Mouse (Mus musculus): ENCODE measurements around the gene Phactr4. TPM values are rescaled to one million over a fixed set of nuclear protein-coding genes. Genes with fewer than 3 reads are reported as not detected.

Phactr4 gene
- polyA plus RNA-seq, 1 experiment from 2014 or later, result 25.9 TPM

- 77% methylated on average over 7 of the region's 7 CpGs for WGBS
- Histone ChIP-seq H3K4me1 (ENCODE audit: control insufficient read depth, insufficient read depth, low read length) (peaks cover 10% of the 10 kb centered on the region), H3K9ac (ENCODE audit: low read length) (no peak overlapping the region), H3K4me2 (ENCODE audit: low read depth, low read length) (no peak overlapping the region), H3K9me3 (replicated peaks; ENCODE audit: control insufficient read depth, low read length) (no peaks in the 10 kb centered on the region), H3K4me3 (replicated peaks; ENCODE audit: low read length) (no peak overlapping the region), H3K36me3 (ENCODE audit: control insufficient read depth, insufficient read depth, low read length) (0 out of 2 replicates have a peak, but pooled peaks cover 10% of the 10 kb centered on the region), H3K27ac (ENCODE audit: low read length) (no peak overlapping the region), H3K27me3 (ENCODE audit: control insufficient read depth, insufficient read depth, low read length) (no peaks in the 10 kb centered on the region)
- no peak for ATAC-seq (ENCODE audit: insufficient read depth, low FRiP score)
Observed at GRCm38 (mm10) chr4:132386846-132387245, 35.4 kb downstream of the Phactr4 start.

GRCm38 (mm10) chr4:132385771-132386410 lies 36.4 kb downstream of the Phactr4 start:
- 0 out of 2 replicates have a peak, but pooled peaks cover 10% of the 10 kb centered on the region for H3K36me3 ChIP-seq (ENCODE audit: control insufficient read depth, insufficient read depth, low read length)
- ATAC-seq (ENCODE audit: insufficient read depth, low FRiP score), result no peak
- 82% methylated on average over 8 of the region's 8 CpGs for WGBS
- H3K9ac ChIP-seq (ENCODE audit: low read length), result no peak overlapping the region
- H3K27ac ChIP-seq (ENCODE audit: low read length), result no peak overlapping the region
- no peaks in the 10 kb centered on the region for H3K9me3 ChIP-seq (replicated peaks; ENCODE audit: control insufficient read depth, low read length)
- H3K4me1 ChIP-seq (ENCODE audit: control insufficient read depth, insufficient read depth, low read length), result peaks cover 10% of the 10 kb centered on the region
- H3K4me3 ChIP-seq (replicated peaks; ENCODE audit: low read length), result no peak overlapping the region
- H3K4me2 ChIP-seq (ENCODE audit: low read depth, low read length), result no peak overlapping the region
- H3K27me3 ChIP-seq (ENCODE audit: control insufficient read depth, insufficient read depth, low read length), result no peaks in the 10 kb centered on the region

DNA sequence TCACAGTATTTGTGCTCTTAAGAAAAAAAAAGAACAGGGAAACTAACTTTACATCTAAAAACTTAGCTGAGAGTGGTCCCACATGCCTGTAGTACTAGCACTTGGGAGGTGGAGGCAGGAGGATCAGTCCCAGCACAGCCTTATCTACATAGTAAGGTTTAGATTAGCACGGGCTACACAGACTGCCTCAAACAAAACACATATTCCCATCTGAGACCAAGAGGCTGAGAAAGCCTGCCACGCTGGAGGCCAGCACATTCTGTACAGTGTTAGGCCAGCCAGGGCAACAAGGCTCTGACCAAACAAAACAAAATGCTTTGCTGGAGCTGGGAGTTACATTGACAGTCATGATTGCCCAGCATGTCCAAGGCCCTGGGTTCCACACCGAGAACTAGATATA lies 38.8 kb downstream of the Phactr4 start:
- Histone ChIP-seq H3K4me1 (ENCODE audit: control insufficient read depth, insufficient read depth, low read length) (peaks cover 6% of the 10 kb centered on the region; the same call in 1 of the 2 replicates), H3K36me3 (ENCODE audit: control insufficient read depth, insufficient read depth, low read length) (0 out of 2 replicates have a peak, but pooled peaks cover 10% of the 10 kb centered on the region), H3K27ac (ENCODE audit: low read length) (no peak overlapping the region), H3K9ac (ENCODE audit: low read length) (no peak overlapping the region), H3K4me3 (replicated peaks; ENCODE audit: low read length) (no peak overlapping the region), H3K27me3 (ENCODE audit: control insufficient read depth, insufficient read depth, low read length) (no peaks in the 10 kb centered on the region), H3K4me2 (ENCODE audit: low read depth, low read length) (no peak overlapping the region), H3K9me3 (replicated peaks; ENCODE audit: control insufficient read depth, low read length) (no peaks in the 10 kb centered on the region)
- WGBS, result 74% methylated on average over 3 of the region's 3 CpGs
- no peak for ATAC-seq (ENCODE audit: insufficient read depth, low FRiP score)

GRCm38 (mm10) chr4:132382296-132382695 lies 40.0 kb downstream of the Phactr4 start:
- Histone ChIP-seq H3K27ac (ENCODE audit: low read length) (no peak overlapping the region), H3K27me3 (ENCODE audit: control insufficient read depth, insufficient read depth, low read length) (no peaks in the 10 kb centered on the region), H3K36me3 (ENCODE audit: control insufficient read depth, insufficient read depth, low read length) (peaks cover 13% of the 10 kb centered on the region; the same call in 1 of the 2 replicates), H3K9me3 (replicated peaks; ENCODE audit: control insufficient read depth, low read length) (no peaks in the 10 kb centered on the region), H3K4me2 (ENCODE audit: low read depth, low read length) (no peak overlapping the region), H3K4me1 (ENCODE audit: control insufficient read depth, insufficient read depth, low read length) (peaks cover 2% of the 10 kb centered on the region; the same call in 1 of the 2 replicates), H3K4me3 (replicated peaks; ENCODE audit: low read length) (no peak overlapping the region), H3K9ac (ENCODE audit: low read length) (no peak overlapping the region)
- 82% methylated on average over 4 of the region's 4 CpGs for WGBS
- ATAC-seq (ENCODE audit: insufficient read depth, low FRiP score), result no peak

- no peaks in the 10 kb centered on the region for H3K9me3 ChIP-seq (replicated peaks; ENCODE audit: control insufficient read depth, low read length)
- H3K4me1 ChIP-seq (ENCODE audit: control insufficient read depth, insufficient read depth, low read length), result peaks cover 2% of the 10 kb centered on the region; the same call in 1 of the 2 replicates
- no peak overlapping the region for H3K4me3 ChIP-seq (replicated peaks; ENCODE audit: low read length)
- no peak overlapping the region for H3K27ac ChIP-seq (ENCODE audit: low read length)
- peaks cover 12% of the 10 kb centered on the region; the same call in 1 of the 2 replicates for H3K36me3 ChIP-seq (ENCODE audit: control insufficient read depth, insufficient read depth, low read length)
- H3K9ac ChIP-seq (ENCODE audit: low read length), result no peak overlapping the region
- no peak overlapping the region for H3K4me2 ChIP-seq (ENCODE audit: low read depth, low read length)
- no peaks in the 10 kb centered on the region for H3K27me3 ChIP-seq (ENCODE audit: control insufficient read depth, insufficient read depth, low read length)
- ATAC-seq (ENCODE audit: insufficient read depth, low FRiP score), result no peak
- WGBS, result 82% methylated on average over 2 of the region's 2 CpGs
Observed at GRCm38 (mm10) chr4:132380965-132381616, 41.2 kb downstream of the Phactr4 start.

DNA sequence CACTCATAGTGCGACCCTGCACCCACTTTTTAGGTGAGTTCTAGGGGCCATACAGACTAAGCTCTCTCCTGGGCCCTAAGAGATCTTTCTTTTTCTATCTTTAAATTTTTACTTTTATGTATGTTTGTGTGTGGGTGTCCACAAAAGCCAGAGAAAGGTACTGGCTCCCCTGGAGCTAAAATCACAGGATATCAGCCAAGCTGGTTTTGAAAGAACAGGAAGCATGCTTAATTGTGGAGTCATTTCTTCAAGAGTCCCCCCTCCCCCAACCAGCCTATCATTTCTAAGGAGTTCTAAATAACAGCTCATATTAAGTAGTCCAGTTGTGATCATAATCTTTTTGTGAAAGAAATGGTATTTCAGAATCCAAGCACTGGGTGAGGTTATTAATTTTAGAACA lies 48.5 kb downstream of the Phactr4 start:
- no peak overlapping the region for H3K4me3 ChIP-seq (replicated peaks; ENCODE audit: low read length)
- WGBS, result 95% methylated on average over 1 of the region's 1 CpGs
- H3K27ac ChIP-seq (ENCODE audit: low read length), result no peak overlapping the region
- H3K4me1 ChIP-seq (ENCODE audit: control insufficient read depth, insufficient read depth, low read length), result no peaks in the 10 kb centered on the region
- H3K36me3 ChIP-seq (ENCODE audit: control insufficient read depth, insufficient read depth, low read length), result peaks cover 10% of the 10 kb centered on the region; the same call in 1 of the 2 replicates
- no peak overlapping the region for H3K4me2 ChIP-seq (ENCODE audit: low read depth, low read length)
- ATAC-seq (ENCODE audit: insufficient read depth, low FRiP score), result no peak
- H3K9me3 ChIP-seq (replicated peaks; ENCODE audit: control insufficient read depth, low read length), result no peaks in the 10 kb centered on the region
- no peak overlapping the region for H3K9ac ChIP-seq (ENCODE audit: low read length)
- no peaks in the 10 kb centered on the region for H3K27me3 ChIP-seq (ENCODE audit: control insufficient read depth, insufficient read depth, low read length)

DNA sequence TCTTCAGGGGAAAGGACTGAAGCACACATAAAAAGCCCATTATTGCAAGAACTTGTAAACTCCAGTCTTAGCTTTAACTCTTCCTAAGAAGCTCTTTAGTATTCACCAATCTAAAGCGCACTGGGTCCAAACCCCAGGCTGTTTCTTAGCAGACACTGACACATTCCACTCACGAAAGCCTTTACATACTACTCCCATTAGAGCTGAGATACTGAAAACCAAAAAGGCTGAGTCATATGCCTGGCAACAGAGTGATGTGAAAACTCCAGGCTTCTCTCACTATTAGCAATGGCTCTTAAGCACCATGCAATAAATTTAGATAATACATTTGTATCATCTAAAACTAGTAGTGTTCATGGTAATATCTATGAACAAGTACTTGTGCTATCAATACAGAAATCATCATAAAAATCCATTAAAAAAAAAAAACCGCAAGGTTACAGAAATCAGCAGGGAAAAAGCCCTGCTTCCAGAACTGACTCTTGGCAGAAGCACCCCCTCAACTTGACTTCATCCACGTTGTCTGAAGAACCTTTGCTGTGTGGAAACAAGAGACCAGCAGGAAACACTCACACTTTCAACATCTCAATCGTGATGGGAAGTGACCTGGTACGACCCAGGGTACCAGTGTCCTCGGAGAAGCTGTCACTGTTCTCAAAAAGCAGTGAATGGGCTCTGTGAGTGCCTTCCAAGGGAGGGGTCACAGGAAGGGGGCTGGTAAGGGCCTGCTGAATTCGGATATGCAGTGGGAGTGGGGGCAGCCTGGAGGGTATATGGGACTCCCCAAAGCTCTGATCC lies 52.1 kb downstream of the Phactr4 start:
- Histone ChIP-seq H3K4me1 (ENCODE audit: control insufficient read depth, insufficient read depth, low read length) (no peaks in the 10 kb centered on the region), H3K4me2 (ENCODE audit: low read depth, low read length) (no peak overlapping the region), H3K4me3 (replicated peaks; ENCODE audit: low read length) (no peak overlapping the region), H3K9ac (ENCODE audit: low read length) (no peak overlapping the region), H3K9me3 (replicated peaks; ENCODE audit: control insufficient read depth, low read length) (no peaks in the 10 kb centered on the region), H3K27ac (ENCODE audit: low read length) (no peak overlapping the region), H3K36me3 (ENCODE audit: control insufficient read depth, insufficient read depth, low read length) (peaks cover 11% of the 10 kb centered on the region; the same call in 1 of the 2 replicates), H3K27me3 (ENCODE audit: control insufficient read depth, insufficient read depth, low read length) (no peaks in the 10 kb centered on the region)
- ATAC-seq (ENCODE audit: insufficient read depth, low FRiP score), result no peak
- 85% methylated on average over 8 of the region's 8 CpGs for WGBS

DNA sequence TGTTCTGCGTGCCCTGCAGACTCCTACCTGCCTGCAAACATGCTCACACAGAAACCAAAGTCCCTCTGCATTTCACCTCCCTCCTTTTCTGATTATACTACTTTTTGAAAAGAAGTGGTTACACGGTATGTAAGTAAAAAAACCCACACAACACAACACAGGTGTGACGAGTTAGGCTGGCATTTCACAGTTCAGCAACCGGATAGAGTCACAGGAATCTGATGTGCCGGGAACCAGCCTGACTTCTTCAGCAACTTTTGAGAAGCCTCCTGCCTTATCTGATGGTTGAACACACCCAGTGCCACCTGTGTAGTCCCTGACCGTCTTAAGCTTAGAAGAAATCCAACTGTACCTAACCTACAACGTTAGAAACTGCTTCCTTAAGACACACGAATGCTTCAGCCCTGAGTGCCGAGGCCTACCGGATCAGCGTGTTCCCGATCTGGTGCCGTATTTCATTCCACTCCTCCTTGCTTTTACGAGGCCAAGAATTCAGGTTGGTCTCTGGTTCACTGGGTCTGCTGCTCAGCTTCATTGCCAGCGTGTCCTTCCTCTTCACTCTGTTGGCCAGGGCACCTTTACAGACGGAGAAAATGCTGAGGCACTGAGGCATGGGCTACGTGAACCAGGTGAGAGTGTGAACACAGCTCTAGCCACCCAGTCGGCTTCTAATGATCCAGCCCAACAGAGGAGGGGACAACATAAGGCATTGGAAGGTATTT lies 54.6 kb downstream of the Phactr4 start:
- peaks cover 18% of the 10 kb centered on the region; the same call in 1 of the 2 replicates for H3K36me3 ChIP-seq (ENCODE audit: control insufficient read depth, insufficient read depth, low read length)
- no peak overlapping the region for H3K27ac ChIP-seq (ENCODE audit: low read length)
- no peak for ATAC-seq (ENCODE audit: insufficient read depth, low FRiP score)
- H3K4me3 ChIP-seq (replicated peaks; ENCODE audit: low read length), result no peak overlapping the region
- no peaks in the 10 kb centered on the region for H3K27me3 ChIP-seq (ENCODE audit: control insufficient read depth, insufficient read depth, low read length)
- no peak overlapping the region for H3K4me2 ChIP-seq (ENCODE audit: low read depth, low read length)
- 90% methylated on average over 18 of the region's 18 CpGs for WGBS
- H3K9ac ChIP-seq (ENCODE audit: low read length), result no peak overlapping the region
- no peaks in the 10 kb centered on the region for H3K4me1 ChIP-seq (ENCODE audit: control insufficient read depth, insufficient read depth, low read length)
- H3K9me3 ChIP-seq (replicated peaks; ENCODE audit: control insufficient read depth, low read length), result no peaks in the 10 kb centered on the region
